Mouse (Mus musculus): ENCODE results near the gene Ralgapa2.
A peak's percentile ranks its signal among the peaks of the same experiment; 100 is the strongest.

Ralgapa2 gene

DNA sequence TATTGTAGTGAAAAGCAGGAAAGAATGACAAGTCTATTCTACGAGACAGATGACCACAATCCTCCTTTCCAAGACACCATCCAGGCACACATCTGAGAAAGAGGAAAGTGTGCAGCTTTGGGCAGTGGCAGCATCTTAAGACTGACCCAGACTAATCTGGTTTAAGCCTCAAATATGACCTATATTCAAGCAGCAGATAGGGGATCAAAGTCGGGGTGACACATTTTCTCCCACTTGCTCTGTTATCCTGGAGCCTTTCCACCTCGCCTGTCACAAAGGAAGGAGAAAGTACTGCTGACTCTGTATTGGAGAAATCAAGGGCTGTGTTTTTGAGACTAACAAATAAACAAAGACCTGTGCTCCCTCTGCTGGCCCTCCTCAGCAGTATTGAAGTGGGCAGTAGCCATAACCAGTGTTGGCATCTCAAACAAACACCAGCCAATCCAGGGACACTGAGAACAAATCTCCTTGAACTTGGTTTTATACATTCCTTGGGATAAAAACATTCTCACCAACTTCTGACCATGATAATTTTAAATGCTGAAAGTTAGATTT lies 255.7 kb downstream of the Ralgapa2 start:
- peak; percentile 10 for DNase-seq

DNA sequence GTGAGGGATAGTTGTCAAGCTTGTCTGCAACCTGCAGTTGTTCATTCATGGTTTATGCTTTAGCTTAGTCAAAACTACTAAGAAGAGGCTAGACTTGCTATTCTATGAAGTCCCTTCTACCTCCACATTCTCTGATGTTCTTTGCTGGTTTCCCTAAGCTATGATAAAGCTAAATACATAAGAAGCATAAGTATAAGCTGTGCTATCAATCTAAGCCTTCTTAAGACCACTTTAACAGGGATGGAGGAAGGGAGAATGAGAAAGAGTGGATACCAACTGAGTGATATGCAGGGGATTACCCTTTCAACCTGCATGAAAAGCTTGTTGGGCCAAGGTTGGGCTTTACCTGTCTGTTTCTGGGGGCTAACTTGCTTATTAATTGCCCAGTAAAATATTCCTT lies 256.5 kb downstream of the Ralgapa2 start:
- DNase-seq = no peak

GRCm38 (mm10) chr2:146254387-146254786 lies 257.8 kb downstream of the Ralgapa2 start:
- no peak for DNase-seq

DNA sequence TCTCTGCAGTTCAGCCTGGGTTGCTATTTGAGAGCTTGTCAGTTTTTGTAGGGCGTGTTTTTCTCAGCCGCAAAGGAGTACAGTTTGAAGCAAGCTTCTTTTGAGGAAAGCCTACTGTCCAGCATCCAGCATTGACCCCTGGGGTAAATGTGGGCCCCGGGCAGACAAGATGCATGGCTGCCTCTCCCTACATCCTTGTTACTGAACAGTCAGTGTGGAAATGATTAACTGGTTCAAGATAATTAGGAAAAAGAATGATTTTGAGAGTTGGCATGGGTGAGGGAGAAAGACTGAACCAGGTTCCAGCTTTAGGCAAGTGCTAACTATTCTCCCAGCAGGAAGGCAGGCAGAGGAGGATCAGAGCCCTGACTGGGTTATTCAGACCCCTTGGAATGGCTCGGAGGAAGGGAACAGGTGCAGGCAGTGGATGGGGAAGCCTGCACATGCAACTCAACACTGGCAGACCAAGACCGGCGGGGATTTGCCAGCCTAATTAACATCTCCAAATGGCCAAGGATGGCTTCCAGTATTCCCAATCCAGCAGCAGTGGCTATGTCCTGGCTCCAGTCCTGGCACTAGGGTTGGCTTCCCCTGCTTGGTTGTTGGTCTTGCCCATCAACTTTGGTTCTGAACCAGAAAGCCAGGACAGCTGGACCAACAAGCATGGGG lies 261.8 kb downstream of the Ralgapa2 start:
- no peak for DNase-seq

- no peak for DNase-seq
These were observed 263.1 kb downstream of the Ralgapa2 start for GRCm38 (mm10) chr2:146249033-146249432.

DNA sequence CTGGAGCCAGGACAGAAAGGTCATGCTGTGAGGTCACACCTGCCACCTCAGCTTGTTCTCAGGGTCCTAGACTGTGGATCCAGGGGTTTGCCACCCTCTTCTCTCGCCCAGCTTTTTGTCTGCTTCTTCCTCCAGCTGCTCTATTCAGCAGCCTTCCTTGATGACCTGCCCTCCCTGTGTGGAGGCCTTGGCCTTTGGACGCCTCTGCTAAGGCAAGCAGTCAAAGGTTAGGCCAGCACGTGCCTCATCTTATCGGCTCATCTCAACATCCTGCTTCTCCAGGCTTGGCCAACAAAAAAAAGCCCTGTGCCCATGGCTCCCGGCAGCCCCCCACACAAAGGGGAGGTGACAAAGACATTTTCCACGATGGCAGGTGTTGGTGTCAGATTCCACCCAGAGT lies 264.6 kb downstream of the Ralgapa2 start:
- DNase-seq = no peak

DNA sequence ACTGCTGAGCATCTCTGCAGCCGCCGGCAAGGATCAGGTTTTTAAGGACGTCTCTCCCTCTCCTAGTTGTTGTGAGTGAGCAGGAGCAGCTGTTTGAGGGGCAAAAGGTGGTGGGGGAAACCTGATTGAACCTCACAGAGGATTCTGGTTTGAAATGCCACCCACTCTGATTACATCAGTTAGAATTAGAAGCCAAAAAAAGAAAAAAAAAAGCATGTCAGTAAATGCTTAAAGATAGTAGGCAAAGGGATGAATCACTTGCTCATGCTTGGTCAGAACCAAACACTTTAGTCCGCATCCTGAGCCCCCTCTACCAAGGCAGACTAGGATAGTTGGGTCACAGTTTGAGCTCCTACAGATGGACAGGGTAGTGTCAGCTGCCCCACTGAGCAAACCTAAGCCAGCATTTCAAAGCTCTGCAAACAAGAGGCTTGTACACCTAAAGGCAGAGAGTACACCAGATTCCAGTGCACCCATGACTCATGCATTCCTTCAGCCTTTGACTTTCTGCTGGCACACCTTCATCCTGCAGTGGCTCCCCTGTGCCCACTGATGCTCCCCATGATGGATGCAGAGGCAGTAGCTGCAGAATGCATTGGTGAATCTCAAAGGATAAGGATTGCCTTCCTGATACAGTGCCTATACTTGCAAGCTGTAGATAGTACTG lies 265.6 kb downstream of the Ralgapa2 start:
- DNase-seq = no peak

GRCm38 (mm10) chr2:146245401-146245800 lies 266.7 kb downstream of the Ralgapa2 start:
- no peak for DNase-seq

DNA sequence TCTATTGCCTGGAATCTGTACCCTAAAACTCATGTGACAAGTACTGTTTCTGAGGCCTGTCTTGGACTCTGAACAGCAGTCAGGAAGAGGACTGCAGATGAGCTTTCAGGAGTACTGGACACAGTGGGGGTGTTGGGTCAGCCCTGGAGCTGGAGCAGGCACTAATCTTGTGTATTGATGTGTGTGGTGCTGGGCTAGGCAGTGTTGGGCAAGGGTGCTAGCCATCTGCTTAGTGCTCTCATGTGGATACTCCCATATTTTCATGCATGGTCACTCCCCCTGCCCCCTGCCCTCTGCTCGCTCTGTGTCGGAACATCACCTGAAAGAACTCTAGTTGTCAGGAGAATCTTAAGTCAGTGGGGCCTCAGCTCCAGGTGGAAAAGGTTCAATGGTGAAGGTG lies 268.1 kb downstream of the Ralgapa2 start:
- no peak for DNase-seq

- DNase-seq = no peak
These were observed 272.9 kb downstream of the Ralgapa2 start for GRCm38 (mm10) chr2:146239196-146239747.

DNA sequence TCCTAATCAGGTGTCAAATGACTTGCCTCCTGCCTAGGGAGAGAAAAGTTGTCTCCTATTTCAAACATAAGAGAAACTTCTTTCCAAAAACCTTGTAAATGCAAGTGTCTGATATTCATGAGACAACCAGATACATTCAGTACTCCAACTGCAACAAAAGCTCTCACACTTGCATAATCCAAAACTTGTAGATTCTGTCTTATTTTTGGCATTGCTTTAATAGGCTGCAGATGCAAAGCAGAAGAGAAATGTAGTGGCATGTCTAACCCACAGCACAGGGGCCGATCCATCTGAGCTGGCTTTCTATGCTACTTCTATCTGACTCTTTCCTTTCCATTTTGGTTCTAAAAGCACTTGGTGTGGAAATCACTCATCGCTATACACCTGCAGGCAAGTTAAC lies 280.7 kb downstream of the Ralgapa2 start:
- no peak for DNase-seq

- no peak for DNase-seq
These were observed 283.7 kb downstream of the Ralgapa2 start for GRCm38 (mm10) chr2:146228435-146228834.

GRCm38 (mm10) chr2:146227646-146228045 lies 284.5 kb downstream of the Ralgapa2 start:
- DNase-seq = no peak

GRCm38 (mm10) chr2:146226484-146226883 lies 285.7 kb downstream of the Ralgapa2 start:
- peak; percentile 69 for DNase-seq

DNA sequence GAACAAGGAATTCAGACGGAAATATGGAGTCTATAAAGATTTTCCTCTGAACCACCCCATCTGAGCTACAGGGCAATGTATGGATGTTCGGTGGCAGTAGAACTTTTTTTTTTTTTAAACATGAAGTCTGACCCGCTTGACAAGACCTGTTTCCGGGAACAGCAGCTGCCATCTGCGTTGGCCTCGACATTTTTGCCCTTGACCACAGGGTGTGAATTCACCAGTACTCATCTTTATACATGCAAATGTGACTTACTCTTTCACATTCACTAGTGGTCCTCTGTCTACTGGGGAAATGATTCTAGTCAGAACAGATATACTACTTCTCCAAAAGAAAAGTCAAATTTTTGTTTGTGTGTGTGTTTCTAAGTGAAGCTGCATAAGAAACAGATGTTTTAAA lies 286.3 kb downstream of the Ralgapa2 start:
- no peak for DNase-seq

DNA sequence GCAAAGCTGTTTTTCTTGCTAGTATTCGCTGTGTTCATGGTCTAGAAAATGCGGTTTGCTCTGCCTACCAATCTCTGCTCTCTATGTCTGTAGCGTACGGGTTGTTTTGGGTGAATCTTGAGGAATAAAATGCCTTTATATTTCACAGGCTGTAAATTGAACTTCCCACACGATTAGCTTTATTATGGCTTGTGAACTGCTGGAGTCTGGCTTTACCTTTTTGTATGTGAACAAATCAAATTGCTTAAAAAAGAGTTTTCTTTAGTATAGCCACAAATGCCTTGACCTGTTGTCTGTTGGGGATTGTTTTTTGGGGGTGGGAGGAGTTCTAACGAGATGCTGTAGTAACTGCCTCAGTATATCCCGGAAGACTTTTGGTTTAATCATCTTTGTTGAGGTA lies 288.0 kb downstream of the Ralgapa2 start:
- no peak for DNase-seq

GRCm38 (mm10) chr2:146223176-146223905 lies 288.8 kb downstream of the Ralgapa2 start:
- DNase-seq = no peak

GRCm38 (mm10) chr2:146222279-146223175 lies 289.6 kb downstream of the Ralgapa2 start:
- no peak for DNase-seq

- DNase-seq = no peak
These were observed 290.2 kb downstream of the Ralgapa2 start for GRCm38 (mm10) chr2:146221929-146222278.

DNA sequence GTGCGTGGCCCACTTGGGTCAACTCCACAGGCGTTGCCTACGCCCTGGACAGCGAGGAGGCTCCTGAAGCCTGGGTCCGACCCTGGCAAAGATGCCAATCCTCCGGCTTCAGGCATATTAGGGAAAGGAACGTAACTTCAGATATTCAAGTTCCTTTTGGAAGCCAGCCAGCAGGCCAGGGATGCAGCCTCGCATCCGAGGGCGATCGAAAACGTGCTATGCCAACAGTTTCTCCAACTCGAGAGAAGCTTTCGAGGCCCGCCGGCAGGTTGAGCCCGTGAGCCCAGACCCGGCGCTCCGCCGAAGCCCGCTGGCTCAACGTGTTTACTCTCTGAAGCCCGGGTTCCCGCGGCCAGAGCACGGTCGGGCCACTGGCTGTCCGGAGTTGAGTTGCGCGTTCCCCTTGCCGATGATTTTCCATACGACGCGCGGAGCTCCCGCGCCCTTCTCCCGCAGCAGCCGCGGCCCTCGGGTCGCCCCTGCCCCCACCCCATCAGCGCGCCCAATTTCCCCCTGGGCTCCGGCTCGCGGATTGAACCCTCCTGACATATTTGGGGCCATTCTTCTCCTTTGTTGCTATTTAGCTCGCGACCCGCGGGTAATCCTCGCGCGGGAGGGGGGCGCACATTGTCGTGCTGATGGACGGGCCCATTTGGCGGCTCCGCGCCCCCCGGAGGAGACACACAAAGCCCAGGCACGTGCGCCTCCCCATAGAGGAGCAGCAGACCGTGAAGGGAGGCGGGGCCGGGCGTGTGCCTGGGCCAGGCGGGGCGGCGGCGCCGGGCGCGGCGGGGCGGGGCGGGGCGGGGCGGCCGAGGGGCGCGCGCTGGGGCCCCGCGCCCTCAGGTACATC lies 290.8 kb downstream of the Ralgapa2 start, which contains the start of gene Insm1:
Gene Insm1 (plus strand): TSS at position 846 of the 853 bp plus-strand sequence.
- peak; percentile 29 for DNase-seq

DNA sequence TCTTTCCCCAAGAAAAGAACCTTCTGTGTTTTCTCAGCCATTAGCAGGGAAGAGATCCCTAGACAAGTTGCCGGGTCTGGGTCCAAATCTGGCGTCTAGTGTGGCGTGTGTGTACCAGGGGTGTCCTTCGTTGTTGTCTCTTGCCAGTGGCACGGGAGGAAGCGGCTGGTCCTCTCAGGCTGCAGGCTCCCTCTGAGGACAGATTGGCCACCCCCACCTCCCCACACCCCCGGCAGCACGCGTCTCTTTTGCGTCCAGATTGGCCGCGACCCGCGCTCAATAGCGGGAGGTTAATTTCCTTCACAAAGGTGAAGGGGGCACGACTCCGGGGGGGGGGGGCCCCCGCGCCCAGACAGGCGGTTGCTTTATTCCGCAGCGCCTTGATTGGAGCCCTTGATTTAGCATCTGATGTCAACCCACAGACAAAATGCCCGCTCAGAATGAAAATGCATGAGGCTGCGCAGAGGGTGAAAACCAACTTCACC lies 291.5 kb downstream of the Ralgapa2 start:
- no peak for DNase-seq
